Mouse (Mus musculus) retina, adult 2 months (tissue): ENCODE data around the gene Mpp4.

Source experiments
- DNase-seq: peaks from one replicate; pipeline ENCODE4 v3.0.0-alpha.2; 2012; ENCODE audit warnings: low read depth, low spot score

Gene Mpp4

GRCm38 (mm10) chr1:59163030-59163461 is at the start of gene Mpp4:
Gene Mpp4 (minus strand): TSS chr1:59163389.
- DNase-seq, result peak; percentile 66

DNA sequence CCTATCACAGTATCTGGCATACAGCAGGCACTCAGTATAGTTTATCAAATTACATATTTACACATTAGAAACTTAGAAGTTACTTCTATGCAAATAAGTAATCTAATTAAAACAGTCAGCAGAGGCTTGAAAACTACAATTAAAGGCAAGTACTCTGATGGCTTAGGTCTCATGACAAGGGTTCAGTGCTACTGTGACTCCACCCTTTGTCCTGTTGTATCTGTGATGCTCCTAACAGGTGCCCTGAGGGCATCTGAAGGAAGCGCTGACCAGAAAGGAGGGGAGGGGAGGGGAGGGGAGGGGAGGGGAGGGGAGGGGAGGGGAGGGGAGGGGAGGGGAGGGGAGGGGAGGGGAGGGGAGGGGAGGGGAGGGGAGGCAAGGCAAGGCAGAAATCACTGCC is 49.8 kb upstream of the Mpp4 start:
- DNase-seq, result no peak

DNA sequence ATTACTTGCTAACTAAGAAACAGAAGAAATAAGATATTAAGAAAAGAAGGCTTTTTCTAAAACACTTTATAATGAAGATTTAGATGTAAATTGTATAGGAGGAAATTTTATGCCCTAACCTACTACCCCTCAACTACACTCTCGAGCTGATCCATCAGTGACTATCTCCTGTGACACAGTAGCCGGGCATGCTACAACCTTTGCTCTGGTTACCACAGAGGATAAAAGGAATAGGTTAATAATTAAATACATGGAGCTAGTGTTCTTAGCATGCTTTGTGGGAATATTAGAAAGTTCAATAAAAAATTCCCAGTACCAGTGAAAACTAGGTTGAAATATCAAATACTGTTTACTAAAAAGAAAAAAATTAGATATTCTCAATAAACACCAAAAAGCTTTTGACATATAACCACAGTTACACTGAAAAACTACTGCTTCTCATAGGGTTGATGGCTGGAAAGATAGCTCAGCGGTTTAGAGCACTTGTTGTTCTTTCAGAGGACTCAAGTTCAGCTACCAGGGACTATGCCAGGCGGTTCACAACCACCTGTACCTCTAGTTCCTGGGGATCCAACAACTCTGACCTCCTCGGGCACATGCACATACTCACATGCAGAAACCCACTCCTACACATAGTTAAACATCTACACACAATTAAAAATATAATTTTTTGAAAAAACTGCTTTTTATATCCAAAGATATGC is 49.0 kb upstream of the Mpp4 start:
- no peak for DNase-seq

DNA sequence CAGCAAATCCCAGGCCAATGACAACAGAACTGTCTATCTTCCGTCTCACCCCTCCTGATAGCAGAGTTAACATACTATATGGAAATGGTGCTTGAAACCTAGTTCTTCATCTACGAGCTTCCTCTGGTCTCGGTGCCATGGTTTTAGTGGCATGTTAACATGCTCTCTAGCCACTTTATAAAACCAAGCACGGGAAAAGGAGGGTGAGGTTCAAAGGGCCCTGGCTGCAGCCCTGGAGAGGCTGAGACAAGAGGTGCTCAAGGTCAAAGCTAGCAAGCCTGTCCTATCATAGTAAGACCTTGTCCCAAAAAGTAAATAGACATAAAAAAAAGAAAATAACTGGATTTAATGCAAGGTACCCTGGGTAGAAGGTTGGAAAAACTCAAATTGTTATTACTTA is 48.5 kb upstream of the Mpp4 start:
- no peak for DNase-seq

- no peak for DNase-seq
Measured at GRCm38 (mm10) chr1:59208331-59208730, 45.1 kb upstream of the Mpp4 start.

DNA sequence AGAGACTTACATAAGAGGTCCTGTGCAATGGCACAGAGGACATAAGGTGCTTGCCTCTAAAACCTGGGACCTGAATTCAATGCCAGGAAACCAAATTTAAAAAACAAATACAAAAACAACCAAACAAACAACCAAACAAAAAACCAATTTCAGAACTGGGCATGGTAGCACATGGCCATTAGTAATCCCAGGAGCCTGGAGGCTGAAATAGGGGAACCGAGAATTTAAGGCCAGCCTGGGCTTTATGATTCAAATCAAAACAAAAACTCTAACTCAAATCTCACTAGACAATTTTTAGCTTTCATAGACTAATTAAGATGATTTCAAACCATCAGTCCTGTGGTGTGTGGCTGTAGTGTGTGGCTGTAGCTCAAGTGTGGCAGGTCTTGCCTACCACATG is 41.3 kb upstream of the Mpp4 start:
- no peak for DNase-seq

- DNase-seq, result no peak
Measured at GRCm38 (mm10) chr1:59202367-59202766, 39.2 kb upstream of the Mpp4 start.

DNA sequence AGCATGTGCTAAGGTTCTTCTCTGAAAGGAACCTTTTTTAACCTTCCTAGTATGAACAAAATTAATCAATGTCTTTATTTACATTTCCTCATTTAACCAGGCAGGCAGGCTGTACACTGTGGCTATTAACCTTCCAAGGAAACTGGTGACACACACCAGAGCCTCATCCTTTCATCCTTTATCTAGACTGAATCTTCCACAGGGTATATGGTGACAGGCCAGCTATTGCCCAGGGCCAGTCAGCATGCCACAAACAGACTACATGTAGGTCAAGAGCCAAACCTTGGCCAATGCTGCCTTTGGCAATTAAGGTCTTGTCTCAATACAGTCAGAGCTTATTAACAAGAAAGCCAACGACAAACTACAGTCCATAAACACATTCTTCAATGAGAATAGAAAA is 38.4 kb upstream of the Mpp4 start:
- DNase-seq, result no peak

GRCm38 (mm10) chr1:59200960-59201359 is 37.8 kb upstream of the Mpp4 start:
- no peak for DNase-seq

- DNase-seq, result no peak
Measured at GRCm38 (mm10) chr1:59194979-59195378, 31.8 kb upstream of the Mpp4 start.

- no peak for DNase-seq
Measured at GRCm38 (mm10) chr1:59187786-59188185, 24.6 kb upstream of the Mpp4 start.

DNA sequence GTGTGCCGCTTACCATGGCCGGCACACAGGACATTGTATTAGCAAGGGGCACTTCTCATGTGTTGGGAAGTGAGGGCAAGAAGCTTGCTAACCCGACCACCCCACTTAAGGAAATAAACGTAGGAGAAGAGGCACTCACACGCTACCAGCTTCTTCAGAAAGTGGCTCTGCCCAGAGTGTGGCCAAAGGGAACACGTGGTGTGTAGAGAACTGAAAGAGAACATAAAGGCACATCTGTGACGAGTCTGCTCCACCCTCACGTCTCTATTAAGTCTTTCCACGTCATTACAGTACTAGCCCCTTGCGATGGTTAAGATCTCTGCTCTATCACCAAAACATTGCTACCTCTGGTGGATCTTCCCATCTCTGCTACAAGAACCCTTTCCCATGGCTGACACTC is 23.1 kb upstream of the Mpp4 start:
- no peak for DNase-seq

- no peak for DNase-seq
Measured at GRCm38 (mm10) chr1:59185410-59185809, 22.2 kb upstream of the Mpp4 start.

GRCm38 (mm10) chr1:59183045-59183444 is 19.9 kb upstream of the Mpp4 start:
- DNase-seq, result no peak

GRCm38 (mm10) chr1:59182373-59182772 is 19.2 kb upstream of the Mpp4 start:
- DNase-seq, result no peak

DNA sequence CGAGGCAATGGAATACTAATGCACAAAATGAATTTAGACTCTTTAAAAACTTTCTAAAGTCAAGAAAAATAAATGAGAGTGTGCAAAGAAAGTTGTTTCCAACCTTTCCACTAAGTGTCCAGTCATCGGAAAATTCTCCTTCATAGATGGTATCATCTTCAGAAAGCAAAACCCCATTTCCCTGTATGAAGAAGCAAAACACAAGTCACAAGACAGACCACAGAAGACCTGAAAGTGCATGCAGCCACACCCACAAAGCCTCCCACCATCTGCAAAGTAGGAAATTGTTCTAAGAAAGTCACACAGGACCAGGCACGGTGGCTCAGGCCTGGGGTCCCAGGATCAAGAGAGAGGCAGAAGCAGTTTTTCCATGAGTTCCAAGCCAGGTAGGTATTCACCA is 16.8 kb upstream of the Mpp4 start:
- no peak for DNase-seq

DNA sequence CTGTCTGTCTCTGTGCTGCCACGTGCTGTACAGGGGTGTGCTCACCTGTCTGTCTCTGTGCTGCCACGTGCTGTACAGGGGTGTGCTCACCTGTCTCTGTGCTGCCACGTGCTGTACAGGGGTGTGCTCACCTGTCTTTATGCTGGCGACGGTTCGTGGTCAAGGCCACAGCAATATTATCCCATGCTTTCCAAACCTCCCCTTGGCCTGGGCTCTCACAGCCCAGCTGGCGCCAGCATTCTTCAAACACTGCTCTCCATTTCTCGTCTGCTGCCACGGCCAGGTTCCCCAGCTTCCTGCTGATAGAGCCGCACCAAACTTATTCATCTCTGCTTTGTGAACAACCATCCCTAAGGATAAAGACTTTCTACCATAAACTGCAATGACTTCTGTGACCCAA is 15.2 kb upstream of the Mpp4 start:
- no peak for DNase-seq

DNA sequence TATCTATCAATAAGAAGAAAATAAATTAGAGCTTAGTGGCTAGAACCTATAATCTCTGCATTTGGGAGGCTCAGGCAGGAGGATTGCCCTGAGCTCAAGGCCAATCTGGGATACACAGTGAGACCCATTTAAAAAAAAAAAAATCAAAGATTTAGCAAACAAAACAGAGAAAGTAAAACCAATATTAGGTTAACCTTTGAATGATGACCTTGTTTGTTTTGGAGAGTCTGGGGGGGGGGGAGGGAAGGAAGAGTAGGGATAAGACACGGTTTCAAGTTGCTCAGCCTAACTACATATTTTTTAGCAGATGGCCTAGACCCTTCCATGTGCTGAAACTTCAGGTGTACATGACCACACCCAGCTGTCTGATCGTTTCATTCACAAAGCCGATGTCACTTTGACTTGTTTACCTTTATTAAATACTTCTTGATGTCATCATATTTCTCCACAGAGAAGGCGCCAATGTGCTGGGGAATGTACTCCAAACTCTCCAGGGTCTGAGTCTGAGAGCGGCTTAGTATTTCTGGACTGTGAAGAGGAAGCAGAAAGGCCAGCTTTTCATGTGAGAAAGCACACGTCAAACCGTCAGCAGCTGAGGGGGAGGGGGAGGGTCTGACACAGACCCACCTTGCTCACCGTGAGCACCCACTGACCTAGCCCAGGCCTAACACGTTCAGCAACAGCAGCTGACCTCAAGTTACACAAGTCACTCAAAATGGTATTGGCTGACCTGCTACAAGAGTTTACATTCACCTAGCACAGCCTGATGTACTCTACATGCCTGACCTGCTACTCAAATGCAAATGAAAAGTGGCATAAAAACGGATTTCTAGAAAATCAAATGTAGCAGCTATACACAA is 11.6 kb upstream of the Mpp4 start:
- no peak for DNase-seq

DNA sequence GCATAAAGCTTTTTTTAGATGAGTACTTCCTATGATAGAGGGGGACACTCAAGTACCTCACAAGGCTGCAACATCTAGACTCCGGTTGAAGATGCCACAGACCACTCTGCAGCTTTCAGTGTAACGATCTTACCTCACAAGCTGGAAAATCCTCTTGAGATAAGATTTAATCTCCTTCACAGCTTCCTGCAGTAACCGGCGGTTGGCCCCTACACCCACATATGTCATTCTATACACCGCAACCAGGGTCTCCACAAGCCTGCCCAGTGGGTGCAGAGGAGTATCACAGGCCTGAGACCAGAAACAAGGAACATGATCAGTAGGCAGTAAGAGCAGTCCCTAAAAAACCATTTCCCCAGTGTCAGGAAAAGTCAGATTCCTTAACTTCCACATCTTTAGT is 9.8 kb upstream of the Mpp4 start:
- no peak for DNase-seq

- DNase-seq, result no peak
Measured at GRCm38 (mm10) chr1:59171875-59172274, 8.7 kb upstream of the Mpp4 start.

GRCm38 (mm10) chr1:59170290-59170689 is 7.1 kb upstream of the Mpp4 start:
- no peak for DNase-seq

DNA sequence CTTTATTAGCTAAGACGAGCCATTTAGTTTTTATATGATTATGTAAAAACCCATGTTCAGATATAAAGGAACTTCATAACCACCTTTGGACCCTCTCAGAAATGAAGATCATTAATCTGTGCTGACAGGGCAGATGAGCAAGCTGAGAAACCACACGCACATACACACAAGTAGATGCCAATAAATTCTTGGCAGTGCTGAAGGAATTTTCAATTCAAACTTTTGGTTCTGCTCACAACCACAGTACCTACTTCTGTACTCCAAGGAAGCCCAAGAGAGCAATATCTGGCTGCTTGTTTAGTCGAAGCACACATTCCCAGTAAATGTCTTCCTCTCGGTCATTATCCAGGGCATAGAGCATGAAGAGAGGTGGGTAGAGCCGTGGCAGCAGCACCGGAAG is 6.4 kb upstream of the Mpp4 start:
- DNase-seq, result no peak

- DNase-seq, result no peak
Measured at GRCm38 (mm10) chr1:59168556-59168955, 5.4 kb upstream of the Mpp4 start.
